Mouse (Mus musculus) layer of hippocampus, adult 6 months (tissue): Measurements from ENCODE around the gene Nif3l1. TPM values are rescaled to one million over a fixed set of nuclear protein-coding genes. Genes with fewer than 3 reads are reported as not detected.

Experiments used
- long read RNA-seq, 2 experiments: library from polyadenylated mRNA; unstranded; transcript quantifications; one replicate each; pipeline ENCODE4 v2.0.0; 2019 to 2020
- polyA plus RNA-seq: library from polyadenylated mRNA; unstranded; fragments of <200 nt; fragmentation: Nextera tagmentation; gene quantifications from 2 replicates; pipeline ENCODE4 v1.2.3, GENCODE M21; 2021

Nif3l1 gene
- 16.0 and 18.0 TPM in 2 replicates for polyA plus RNA-seq
- long read RNA-seq, experiment 1, transcript Nif3l1-201 (7 exons, 3,769 nt) = major isoform, 22 of 34 reads
- long read RNA-seq, experiment 1, partial matches to known transcripts = 6 of 34 reads
- long read RNA-seq, experiment 1, other reads (novel, unspliced or antisense) = 2 of 34 reads
- long read RNA-seq, experiment 2, transcript Nif3l1-206 (6 exons, 2,098 nt) = minor isoform, 5 of 119 reads
- long read RNA-seq, experiment 2, transcript Nif3l1-201 (7 exons, 3,769 nt) = major isoform, 97 of 119 reads
- long read RNA-seq, experiment 2, partial matches to known transcripts = 1 of 119 reads
- long read RNA-seq, experiment 2, other reads (novel, unspliced or antisense) = 15 of 119 reads

GRCm38 (mm10) chr1:58445143-58445722 lies at the start of gene Nif3l1, which contains the start of gene Ppil3:
Gene Nif3l1 (plus strand): TSS chr1:58445151.
Gene Ppil3 (minus strand): TSS chr1:58445486.

GRCm38 (mm10) chr1:58423371-58424248 lies 21.3 kb upstream of the Nif3l1 start, which contains the start of gene Clk1:
Gene Clk1 (minus strand): TSS chr1:58424066.

GRCm38 (mm10) chr1:58504577-58505254 lies 59.8 kb downstream of the Nif3l1 start, which contains the start of gene Orc2:
Gene Orc2 (minus strand): TSS chr1:58505109.

Other genes with a start within 250 kb of the Nif3l1 start
- gene Aox4, start 234.8 kb upstream of the Nif3l1 start, polyA plus RNA-seq = 0.20 and 0.89 TPM in 2 replicates
- not detected in 2 replicates for gene Aox2, start 166.8 kb upstream of the Nif3l1 start, polyA plus RNA-seq
- gene Bzw1, start 52.3 kb upstream of the Nif3l1 start, polyA plus RNA-seq = 66.7 and 86.2 TPM in 2 replicates
- gene Clk1, start 21.1 kb upstream of the Nif3l1 start, polyA plus RNA-seq = 9.7 and 13.7 TPM in 2 replicates
- 42.1 and 43.6 TPM in 2 replicates for gene Ppil3, start 335 bp downstream of the Nif3l1 start, polyA plus RNA-seq
- gene Orc2, start 60.0 kb downstream of the Nif3l1 start, polyA plus RNA-seq = 20.8 and 26.1 TPM in 2 replicates
- gene Fam126b, start 141.2 kb downstream of the Nif3l1 start, polyA plus RNA-seq = 31.0 and 34.9 TPM in 2 replicates
- 486 and 544 TPM in 2 replicates for gene Ndufb3, start 141.2 kb downstream of the Nif3l1 start, polyA plus RNA-seq